Mouse (Mus musculus) midbrain, embryonic 16.5 days (tissue): ENCODE data around the gene Tnfrsf26. TPM values are rescaled to one million over a fixed set of nuclear protein-coding genes. Genes with fewer than 3 reads are reported as not detected.

ENCODE experiments used
- ATAC-seq: fragments of 200-750 bp; cut with Nextera tagmentation; 2 replicates; pipeline ENCODE4 v1.8.0; 2017; ENCODE audit warnings: moderate TSS enrichment
- H3K27ac ChIP-seq: fragments of 300-500 bp; sonication (generic); 2 replicates; pipeline ENCODE4 v1.5.1; 2014; ENCODE audit warnings: mild to moderate bottlenecking, low read length, mixed read lengths
- H3K27me3 ChIP-seq: fragments of 300-500 bp; sonication (generic); 2 replicates; pipeline ENCODE4 v1.6.1; 2014; ENCODE audit warnings: low read depth, low read length, mixed read lengths; ENCODE audit not compliant: control insufficient read depth, insufficient read depth
- H3K36me3 ChIP-seq: fragments of 300-500 bp; sonication (generic); 2 replicates; pipeline ENCODE4 v1.6.1; 2014; ENCODE audit warnings: mild to moderate bottlenecking, low read length, moderate library complexity, mixed read lengths; ENCODE audit not compliant: control insufficient read depth, insufficient read depth
- H3K4me1 ChIP-seq: fragments of 300-500 bp; sonication (generic); 2 replicates; pipeline ENCODE4 v1.6.1; 2014; ENCODE audit warnings: mild to moderate bottlenecking, low read length, mixed read lengths; ENCODE audit not compliant: control insufficient read depth, insufficient read depth
- H3K4me2 ChIP-seq: fragments of 300-500 bp; sonication (generic); 2 replicates; pipeline ENCODE4 v1.6.1; 2014; ENCODE audit warnings: mild to moderate bottlenecking, low read length, mixed read lengths
- H3K4me3 ChIP-seq: fragments of 300-500 bp; sonication (generic); 2 replicates; pipeline ENCODE4 v1.5.1; 2014; ENCODE audit warnings: low read depth, mild to moderate bottlenecking, low read length, moderate library complexity, mixed read lengths
- H3K9ac ChIP-seq: fragments of 300-500 bp; sonication (generic); 2 replicates; pipeline ENCODE4 v1.6.1; 2014; ENCODE audit warnings: low read depth, low read length, mixed read lengths
- H3K9me3 ChIP-seq: fragments of 300-500 bp; sonication (generic); replicated peaks from 2 replicates; pipeline ENCODE4 v1.6.1; 2014; ENCODE audit warnings: mild to moderate bottlenecking, low read length, mixed read lengths; ENCODE audit not compliant: control insufficient read depth, poor library complexity, severe bottlenecking
- WGBS: fragments of 180-500 bp; shearing (Covaris S2); extraction: QIAGEN DNeasy Blood & Tissue Kit; methylation state at CpG from one replicate; pipeline ENCODE4 v1.1.7; 2014; 5-methylcytosine and 5-hydroxymethylcytosine counted together
- polyA plus RNA-seq: library from polyadenylated mRNA; unstranded; fragments of >200 nt; fragmentation: Nextera tagmentation; extraction: Ambion mirVana; gene quantifications from 2 replicates; pipeline ENCODE4 v1.2.1, GENCODE M21; 2015

Tnfrsf26 gene
- polyA plus RNA-seq, 1 experiment from 2014 or later: 0.16 TPM

DNA sequence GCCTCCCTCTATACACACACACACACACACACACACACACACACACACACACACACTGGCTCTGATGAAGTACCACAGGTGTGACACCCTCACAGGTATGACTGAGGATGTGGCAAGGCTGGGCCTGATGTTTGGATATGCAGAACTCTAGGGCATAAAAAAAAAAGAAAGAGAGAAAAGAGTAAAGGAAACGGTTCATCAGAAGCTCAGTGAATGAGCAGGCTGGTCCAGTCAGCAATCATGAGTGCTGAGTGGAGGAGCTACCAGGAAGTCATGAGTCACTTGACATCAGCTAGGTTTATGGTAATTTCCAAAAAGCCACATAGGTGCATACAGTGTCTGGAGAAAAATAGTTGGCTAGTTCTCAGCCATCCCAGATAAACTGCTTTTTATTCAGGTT, 979 bp upstream of the Tnfrsf26 start:
- WGBS: 71% methylated on average over 1 of the region's 1 CpGs
- Histone ChIP-seq H3K4me3 (no peak overlapping the region), H3K36me3 (no peaks in the 10 kb centered on the region), H3K27ac (no peak overlapping the region), H3K9me3 (no peaks in the 10 kb centered on the region), H3K27me3 (no peaks in the 10 kb centered on the region), H3K4me1 (no peaks in the 10 kb centered on the region), H3K9ac (no peak overlapping the region), H3K4me2 (no peak overlapping the region)
- no peak for ATAC-seq

DNA sequence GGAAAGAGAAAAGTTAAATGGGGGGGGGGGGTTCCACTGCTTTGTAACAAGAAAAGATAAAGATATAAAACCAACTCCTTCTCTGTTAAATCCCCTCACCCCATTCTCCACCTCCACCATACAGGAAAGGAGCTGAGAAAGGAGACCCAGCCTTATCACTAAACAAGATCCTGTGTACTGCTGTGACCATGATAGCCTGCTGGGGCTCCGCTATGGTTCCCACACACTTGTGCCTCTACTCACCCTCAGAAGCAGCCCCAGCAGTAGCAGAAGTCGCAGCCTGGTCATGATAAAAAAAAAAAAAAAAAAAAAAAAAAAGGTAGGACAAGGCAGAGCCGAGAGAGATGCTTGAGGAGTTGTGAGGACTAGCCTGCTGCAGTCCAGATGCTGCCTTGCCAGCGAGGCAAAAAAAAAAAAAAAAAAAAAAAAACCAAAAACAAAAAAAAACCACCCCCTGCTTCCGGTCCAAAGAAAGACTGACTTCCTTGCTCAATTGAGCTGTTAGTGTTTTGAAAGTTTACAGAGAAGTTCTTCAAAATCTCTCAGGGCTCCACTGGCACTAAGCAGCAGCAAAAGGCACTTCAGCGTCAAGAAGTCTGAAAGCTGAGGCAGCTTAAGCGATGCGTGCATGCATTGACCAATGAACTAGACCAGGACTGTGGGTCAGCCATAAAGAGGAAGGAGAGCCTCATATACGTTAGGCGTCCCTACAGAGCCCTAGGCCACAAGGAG, 801 bp downstream of the Tnfrsf26 start:
- Histone ChIP-seq H3K27me3 (no peaks in the 10 kb centered on the region), H3K27ac (no peak overlapping the region), H3K36me3 (no peaks in the 10 kb centered on the region), H3K4me1 (no peaks in the 10 kb centered on the region), H3K9me3 (no peaks in the 10 kb centered on the region), H3K4me2 (no peak overlapping the region), H3K9ac (no peak overlapping the region), H3K4me3 (no peak overlapping the region)
- ATAC-seq: no peak
- WGBS: 63% methylated on average over 10 of the region's 10 CpGs

DNA sequence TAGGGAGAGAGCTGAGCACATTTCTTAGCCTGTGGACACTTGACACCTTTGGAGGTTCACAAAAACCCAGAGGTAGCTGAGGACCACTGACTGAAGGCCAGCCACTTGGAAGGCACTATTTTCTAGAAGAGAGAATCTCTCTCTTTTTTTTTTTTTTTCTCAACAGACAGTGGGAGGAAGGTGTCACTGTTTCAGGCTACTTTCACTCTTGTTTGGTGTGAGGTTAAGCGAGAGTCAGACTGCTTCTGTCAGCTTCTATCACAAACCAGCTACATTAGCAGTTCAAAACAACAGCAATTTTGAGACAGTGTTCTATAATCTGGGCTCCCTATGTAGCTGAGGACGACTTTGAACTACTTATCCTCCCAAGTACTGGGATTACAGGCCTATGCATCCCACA, 2.3 kb downstream of the Tnfrsf26 start:
- no peaks in the 10 kb centered on the region for H3K36me3 ChIP-seq
- H3K9me3 ChIP-seq: no peaks in the 10 kb centered on the region
- H3K4me2 ChIP-seq: no peak overlapping the region
- H3K4me3 ChIP-seq: no peak overlapping the region
- H3K9ac ChIP-seq: no peak overlapping the region
- H3K27me3 ChIP-seq: no peaks in the 10 kb centered on the region
- no peaks in the 10 kb centered on the region for H3K4me1 ChIP-seq
- no peak overlapping the region for H3K27ac ChIP-seq
- WGBS: 69% methylated on average over 2 of the region's 2 CpGs
- no peak for ATAC-seq

DNA sequence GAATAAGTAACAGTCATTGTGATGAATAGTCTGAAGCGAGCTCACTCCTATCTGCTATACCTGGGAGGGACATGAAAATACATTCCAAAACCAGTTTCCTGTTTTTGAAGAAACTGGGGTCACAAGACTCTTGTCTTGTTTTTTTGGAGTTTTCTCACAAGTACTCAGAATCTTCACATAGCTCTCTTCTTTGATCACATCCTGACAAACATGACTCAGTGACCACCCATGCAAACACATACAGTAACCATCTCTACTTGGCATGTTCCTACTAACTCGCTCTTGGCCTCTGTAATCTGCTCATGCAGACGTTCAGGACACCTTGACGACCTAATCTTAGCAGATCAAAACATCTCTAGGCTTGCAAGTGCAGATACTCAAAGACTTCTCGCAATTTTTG, 3.4 kb downstream of the Tnfrsf26 start:
- Histone ChIP-seq H3K9ac (no peak overlapping the region), H3K9me3 (no peaks in the 10 kb centered on the region), H3K4me2 (no peak overlapping the region), H3K27ac (no peak overlapping the region), H3K4me1 (no peaks in the 10 kb centered on the region), H3K27me3 (no peaks in the 10 kb centered on the region), H3K4me3 (no peak overlapping the region), H3K36me3 (no peaks in the 10 kb centered on the region)
- no peak for ATAC-seq
- 63% methylated on average over 5 of the region's 5 CpGs for WGBS

DNA sequence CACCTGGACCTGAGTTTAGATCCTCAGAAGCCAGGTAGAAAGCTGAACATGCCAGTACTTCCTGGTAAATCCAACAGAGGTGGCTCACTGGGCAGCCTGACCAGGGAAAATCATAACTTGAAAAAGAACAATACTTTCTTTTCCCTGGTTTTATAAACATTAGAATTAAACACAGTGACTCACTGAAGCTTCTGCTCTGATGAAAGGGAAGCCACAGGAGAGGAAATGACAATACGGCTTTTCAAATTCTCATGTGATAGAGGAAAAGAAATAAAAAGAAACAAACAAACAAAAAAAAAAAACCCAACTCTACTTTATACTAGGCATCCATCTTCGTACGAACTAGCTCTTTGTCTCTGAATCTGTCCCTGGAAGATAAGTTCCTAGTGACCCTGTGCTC, 4.0 kb downstream of the Tnfrsf26 start:
- no peaks in the 10 kb centered on the region for H3K9me3 ChIP-seq
- H3K4me3 ChIP-seq: no peak overlapping the region
- H3K27ac ChIP-seq: no peak overlapping the region
- H3K4me1 ChIP-seq: no peaks in the 10 kb centered on the region
- 88% methylated on average over 3 of the region's 3 CpGs for WGBS
- ATAC-seq: no peak
- no peak overlapping the region for H3K4me2 ChIP-seq
- H3K36me3 ChIP-seq: no peaks in the 10 kb centered on the region
- no peak overlapping the region for H3K9ac ChIP-seq
- H3K27me3 ChIP-seq: no peaks in the 10 kb centered on the region

DNA sequence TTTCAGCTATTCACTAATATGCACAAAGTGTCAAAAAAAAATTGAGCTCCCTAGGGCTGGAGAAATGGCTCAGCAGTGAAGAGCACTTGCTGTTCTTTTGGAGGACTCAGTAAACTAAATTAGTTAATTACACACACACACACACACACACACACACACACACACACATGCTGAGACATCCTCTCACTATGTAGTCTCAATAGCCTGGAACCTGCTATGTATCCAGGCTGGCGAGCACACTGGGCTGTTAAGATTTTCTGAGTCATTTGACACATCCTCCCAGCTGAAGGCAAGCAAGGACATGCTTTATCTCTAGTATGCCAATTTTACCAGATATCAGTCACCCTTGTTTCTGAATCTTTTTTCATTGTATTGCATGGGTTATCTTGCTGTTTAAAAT, 7.6 kb downstream of the Tnfrsf26 start:
- Histone ChIP-seq H3K4me3 (no peak overlapping the region), H3K4me2 (no peak overlapping the region), H3K4me1 (no peaks in the 10 kb centered on the region), H3K9me3 (no peaks in the 10 kb centered on the region), H3K9ac (no peak overlapping the region), H3K36me3 (no peaks in the 10 kb centered on the region), H3K27ac (no peak overlapping the region), H3K27me3 (no peaks in the 10 kb centered on the region)
- ATAC-seq: no peak
- WGBS: 68% methylated on average over 1 of the region's 1 CpGs

DNA sequence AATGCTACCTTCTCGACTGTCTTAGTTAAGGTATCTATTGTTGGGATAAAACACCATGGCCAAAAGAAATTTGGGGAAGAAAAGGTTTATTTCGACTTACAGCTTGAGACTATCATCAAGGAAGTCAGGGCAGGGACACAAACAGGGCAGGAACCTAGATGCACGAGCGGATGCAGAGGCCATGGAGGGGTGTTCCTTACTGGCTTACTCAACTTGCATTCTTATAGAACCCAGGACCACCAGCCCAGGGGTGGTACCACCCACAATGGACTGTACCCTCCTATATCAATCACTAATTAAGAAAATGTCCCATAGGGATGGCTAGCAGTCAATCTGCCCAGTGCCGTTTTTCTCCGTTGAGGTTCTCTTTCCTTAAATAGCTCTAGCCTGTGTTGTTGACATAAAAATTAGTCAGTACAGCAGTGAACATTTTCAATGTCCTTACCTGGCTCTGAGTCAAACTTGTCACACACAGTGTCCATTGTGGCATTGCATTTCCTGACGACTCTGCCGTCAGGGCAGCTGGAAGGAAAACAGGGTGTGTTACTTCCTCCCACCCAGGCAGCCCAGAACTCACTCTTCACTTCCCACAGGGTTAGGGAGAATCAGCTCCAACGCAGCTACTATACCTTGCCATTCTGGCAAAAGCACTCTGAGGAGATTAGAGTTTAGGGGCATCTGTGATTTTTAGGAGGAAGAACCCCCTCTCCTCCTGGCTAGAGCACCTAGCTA, 14.0 kb downstream of the Tnfrsf26 start:
- no peaks in the 10 kb centered on the region for H3K27me3 ChIP-seq
- H3K4me1 ChIP-seq: no peaks in the 10 kb centered on the region
- no peaks in the 10 kb centered on the region for H3K9me3 ChIP-seq
- H3K36me3 ChIP-seq: no peaks in the 10 kb centered on the region
- H3K9ac ChIP-seq: no peak overlapping the region
- H3K27ac ChIP-seq: no peak overlapping the region
- H3K4me3 ChIP-seq: no peak overlapping the region
- H3K4me2 ChIP-seq: no peak overlapping the region
- 73% methylated on average over 9 of the region's 9 CpGs for WGBS
- ATAC-seq: no peak

DNA sequence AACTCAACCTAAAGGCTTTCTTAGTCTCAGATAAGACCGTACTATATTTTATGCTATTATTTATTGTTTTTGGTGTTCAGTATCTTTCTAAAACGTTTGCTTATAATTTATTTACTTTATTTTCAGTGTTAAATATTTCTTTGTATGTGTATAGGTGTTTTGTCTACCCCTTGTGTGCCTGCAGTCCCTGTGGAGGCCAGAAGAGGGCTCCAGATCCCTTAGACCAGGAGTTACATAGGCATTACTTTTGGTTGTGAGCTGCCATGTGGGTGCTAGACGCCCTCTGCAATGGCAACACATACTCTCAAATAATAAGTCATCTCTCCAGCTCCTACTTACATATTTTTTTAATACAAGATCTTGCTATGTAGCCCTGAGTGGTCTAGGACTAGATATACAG, 16.3 kb downstream of the Tnfrsf26 start:
- Histone ChIP-seq H3K36me3 (no peaks in the 10 kb centered on the region), H3K9ac (no peak overlapping the region), H3K4me2 (no peak overlapping the region), H3K27me3 (no peaks in the 10 kb centered on the region), H3K27ac (no peak overlapping the region), H3K4me3 (no peak overlapping the region), H3K4me1 (no peaks in the 10 kb centered on the region), H3K9me3 (no peaks in the 10 kb centered on the region)
- no peak for ATAC-seq
- WGBS: 58% methylated on average over 3 of the region's 3 CpGs

DNA sequence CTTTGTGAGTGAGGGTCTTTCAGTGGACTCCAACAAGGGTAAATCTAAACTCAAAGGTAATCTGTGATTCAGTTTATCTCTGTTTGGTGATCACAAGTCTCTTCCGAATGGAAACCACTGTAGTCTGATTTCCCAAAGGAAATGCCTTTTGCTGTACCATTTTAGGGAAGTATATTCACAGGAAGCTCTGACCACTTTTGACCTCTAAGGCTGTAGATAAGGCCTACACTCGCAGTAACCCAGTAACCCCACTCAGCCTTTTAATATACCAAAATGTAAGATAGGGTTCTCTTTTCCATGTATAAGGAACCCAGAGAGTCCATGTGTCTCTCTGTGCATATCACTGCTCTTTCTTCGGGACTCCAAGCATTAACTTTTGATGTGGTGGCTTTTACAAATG, 23.2 kb downstream of the Tnfrsf26 start:
- Histone ChIP-seq H3K27ac (no peak overlapping the region), H3K36me3 (no peaks in the 10 kb centered on the region), H3K27me3 (no peaks in the 10 kb centered on the region), H3K4me2 (no peak overlapping the region), H3K4me1 (peaks cover 3% of the 10 kb centered on the region; the same call in 1 of the 2 replicates), H3K9me3 (no peaks in the 10 kb centered on the region), H3K4me3 (no peak overlapping the region), H3K9ac (no peak overlapping the region)
- WGBS: 92% methylated on average over 3 of the region's 3 CpGs
- no peak for ATAC-seq
